Mouse (Mus musculus) lung, postnatal 4 days (tissue): ENCODE data around the gene Erp29.

Experiments used
- DNase-seq, 2 experiments: peaks; one replicate each; pipeline ENCODE4 v3.0.0; 2021

Erp29 gene

GRCm38 (mm10) chr5:121448450-121448849 is 3.9 kb downstream of the Erp29 start:
- no peak for DNase-seq

- no peak for DNase-seq
Observed at GRCm38 (mm10) chr5:121444870-121445269, 7.4 kb downstream of the Erp29 start.

- peak in 1 of 2 experiments; percentile 51 for DNase-seq
Observed at GRCm38 (mm10) chr5:121443548-121443947, 8.8 kb downstream of the Erp29 start.

GRCm38 (mm10) chr5:121438756-121439155 is 13.6 kb downstream of the Erp29 start:
- DNase-seq: no peak

GRCm38 (mm10) chr5:121438131-121438530 is 14.2 kb downstream of the Erp29 start:
- DNase-seq: peak; percentile 17 to 69

GRCm38 (mm10) chr5:121428954-121429353 is 23.4 kb downstream of the Erp29 start:
- DNase-seq: no peak

- DNase-seq: no peak
Observed at GRCm38 (mm10) chr5:121423297-121423696, 29.0 kb downstream of the Erp29 start.

GRCm38 (mm10) chr5:121422787-121423186 is 29.5 kb downstream of the Erp29 start:
- no peak for DNase-seq

- DNase-seq: no peak
Observed at GRCm38 (mm10) chr5:121420721-121421120, 31.6 kb downstream of the Erp29 start.

- no peak for DNase-seq
Observed at GRCm38 (mm10) chr5:121410975-121411374, 41.3 kb downstream of the Erp29 start.

GRCm38 (mm10) chr5:121407856-121408255 is 44.5 kb downstream of the Erp29 start:
- DNase-seq: no peak

- no peak for DNase-seq
Observed at GRCm38 (mm10) chr5:121400849-121401248, 51.5 kb downstream of the Erp29 start.

- no peak for DNase-seq
Observed at GRCm38 (mm10) chr5:121400064-121400463, 52.2 kb downstream of the Erp29 start.

GRCm38 (mm10) chr5:121399540-121399939 is 52.8 kb downstream of the Erp29 start:
- no peak for DNase-seq

GRCm38 (mm10) chr5:121398965-121399462 is 53.3 kb downstream of the Erp29 start:
- no peak for DNase-seq

GRCm38 (mm10) chr5:121398146-121398964 is 54.0 kb downstream of the Erp29 start:
- DNase-seq: no peak

- peak; percentile 97 for DNase-seq
Observed at GRCm38 (mm10) chr5:121397187-121398145, 54.8 kb downstream of the Erp29 start, which contains the start of gene Naa25. Gene Naa25 (plus strand): TSS chr5:121397936.

GRCm38 (mm10) chr5:121395621-121396020 is 56.7 kb downstream of the Erp29 start:
- DNase-seq: no peak

GRCm38 (mm10) chr5:121393402-121393801 is 58.9 kb downstream of the Erp29 start:
- no peak for DNase-seq

GRCm38 (mm10) chr5:121392667-121393380 is 59.5 kb downstream of the Erp29 start:
- DNase-seq: peak in 1 of 2 experiments; percentile 59

- DNase-seq: no peak
Observed at GRCm38 (mm10) chr5:121389691-121390090, 62.6 kb downstream of the Erp29 start.

- DNase-seq: no peak
Observed at GRCm38 (mm10) chr5:121389106-121389505, 63.2 kb downstream of the Erp29 start.

GRCm38 (mm10) chr5:121387126-121387525 is 65.2 kb downstream of the Erp29 start:
- peak; percentile 44 to 73 for DNase-seq
